Mouse (Mus musculus) hindbrain, embryonic 12.5 days (tissue): ENCODE results near the gene C2cd4b. TPM values are rescaled to one million over a fixed set of nuclear protein-coding genes. Genes with fewer than 3 reads are reported as not detected.

ENCODE experiments used
- ATAC-seq: fragments of 200-750 bp; cut with Nextera tagmentation; 2 replicates; pipeline ENCODE4 v1.8.0; 2017; ENCODE audit warnings: moderate TSS enrichment; ENCODE audit not compliant: low FRiP score
- H3K27ac ChIP-seq: fragments of 300-500 bp; sonication (generic); 2 replicates; pipeline ENCODE4 v1.5.1; 2016; ENCODE audit warnings: mild to moderate bottlenecking
- H3K27me3 ChIP-seq: fragments of 300-500 bp; sonication (generic); 2 replicates; pipeline ENCODE4 v1.6.1; 2016; ENCODE audit warnings: mild to moderate bottlenecking
- H3K36me3 ChIP-seq: fragments of 300-500 bp; sonication (generic); 2 replicates; pipeline ENCODE4 v1.6.1; 2016; ENCODE audit warnings: mild to moderate bottlenecking
- H3K4me1 ChIP-seq: fragments of 300-500 bp; sonication (generic); 2 replicates; pipeline ENCODE4 v1.6.1; 2016
- H3K4me2 ChIP-seq: fragments of 300-500 bp; sonication (generic); replicated peaks from 2 replicates; pipeline ENCODE4 v1.6.1; 2016; ENCODE audit warnings: mild to moderate bottlenecking
- H3K4me3 ChIP-seq: fragments of 300-500 bp; sonication (generic); 2 replicates; pipeline ENCODE4 v1.5.1; 2016; ENCODE audit warnings: mild to moderate bottlenecking
- H3K9ac ChIP-seq: fragments of 300-500 bp; sonication (generic); 2 replicates; pipeline ENCODE4 v1.6.1; 2016; ENCODE audit warnings: mild to moderate bottlenecking, moderate library complexity
- H3K9me3 ChIP-seq: fragments of 300-500 bp; sonication (generic); replicated peaks from 2 replicates; pipeline ENCODE4 v1.6.1; 2016; ENCODE audit warnings: mild to moderate bottlenecking
- WGBS: fragments of 180-500 bp; shearing (Covaris S2); methylation state at CpG from one replicate; pipeline ENCODE4 v1.1.7; 2016; 5-methylcytosine and 5-hydroxymethylcytosine counted together
- polyA plus RNA-seq: library from polyadenylated mRNA; unstranded; fragments of >200 nt; fragmentation: Nextera tagmentation; extraction: Ambion mirVana; gene quantifications from 2 replicates; pipeline ENCODE4 v1.2.1, GENCODE M21; 2016

Gene C2cd4b
- polyA plus RNA-seq, 1 experiment from 2014 or later, result 0.52 TPM

- no peak overlapping the region for H3K27ac ChIP-seq
- no peak overlapping the region for H3K9ac ChIP-seq
- H3K9me3 ChIP-seq, result no peaks in the 10 kb centered on the region
- whole genome bisulfite sequencing, result 83% methylated on average over 3 of the region's 3 CpGs
- H3K4me1 ChIP-seq, result 0 out of 2 replicates have a peak, but pooled peaks cover 2% of the 10 kb centered on the region
- no peaks in the 10 kb centered on the region for H3K27me3 ChIP-seq
- no peaks in the 10 kb centered on the region for H3K36me3 ChIP-seq
- ATAC-seq, result no peak
- no peak overlapping the region for H3K4me2 ChIP-seq
- H3K4me3 ChIP-seq, result no peak overlapping the region
Observed at GRCm38 (mm10) chr9:67783464-67783863, 24.2 kb downstream of the C2cd4b start.

- no peak overlapping the region for H3K4me3 ChIP-seq
Observed at GRCm38 (mm10) chr9:67783925-67784324, 24.7 kb downstream of the C2cd4b start.

GRCm38 (mm10) chr9:67786311-67786710 lies 27.1 kb downstream of the C2cd4b start:
- H3K4me3 ChIP-seq, result no peak overlapping the region

More at GRCm38 (mm10) chr9:67783925-67784324, 24.7 kb downstream of the C2cd4b start:
- no peak overlapping the region for H3K4me2 ChIP-seq
- H3K27me3 ChIP-seq, result no peaks in the 10 kb centered on the region
- H3K27ac ChIP-seq, result no peak overlapping the region
- no peaks in the 10 kb centered on the region for H3K4me1 ChIP-seq
- ATAC-seq, result no peak
- no peaks in the 10 kb centered on the region for H3K36me3 ChIP-seq
- H3K9ac ChIP-seq, result no peak overlapping the region
- H3K9me3 ChIP-seq, result no peaks in the 10 kb centered on the region

GRCm38 (mm10) chr9:67787671-67788070 lies 28.4 kb downstream of the C2cd4b start:
- H3K36me3 ChIP-seq, result no peaks in the 10 kb centered on the region
- H3K9ac ChIP-seq, result no peak overlapping the region
- no peaks in the 10 kb centered on the region for H3K27me3 ChIP-seq
- no peak for ATAC-seq
- H3K27ac ChIP-seq, result no peak overlapping the region
- no peaks in the 10 kb centered on the region for H3K4me1 ChIP-seq
- H3K4me2 ChIP-seq, result no peak overlapping the region
- no peak overlapping the region for H3K4me3 ChIP-seq
- 69% methylated on average over 6 of the region's 6 CpGs for WGBS
- H3K9me3 ChIP-seq, result no peaks in the 10 kb centered on the region

More at GRCm38 (mm10) chr9:67786311-67786710, 27.1 kb downstream of the C2cd4b start:
- H3K36me3 ChIP-seq, result no peaks in the 10 kb centered on the region
- 78% methylated on average over 7 of the region's 7 CpGs for WGBS
- no peak overlapping the region for H3K27ac ChIP-seq
- no peak for ATAC-seq
- H3K9ac ChIP-seq, result no peak overlapping the region
- no peaks in the 10 kb centered on the region for H3K27me3 ChIP-seq
- no peaks in the 10 kb centered on the region for H3K4me1 ChIP-seq
- no peak overlapping the region for H3K4me2 ChIP-seq
- H3K9me3 ChIP-seq, result no peaks in the 10 kb centered on the region

- 73% methylated on average over 5 of the region's 5 CpGs for WGBS
- H3K4me1 ChIP-seq, result peaks cover 22% of the 10 kb centered on the region
- no peaks in the 10 kb centered on the region for H3K9me3 ChIP-seq
- no peak overlapping the region for H3K4me3 ChIP-seq
- ATAC-seq, result no peak
- H3K4me2 ChIP-seq, result no peak overlapping the region
- no peak overlapping the region for H3K9ac ChIP-seq
- H3K27ac ChIP-seq, result no peak overlapping the region
- no peaks in the 10 kb centered on the region for H3K27me3 ChIP-seq
- H3K36me3 ChIP-seq, result no peaks in the 10 kb centered on the region
Observed at GRCm38 (mm10) chr9:67792405-67792804, 33.2 kb downstream of the C2cd4b start.

- H3K36me3 ChIP-seq, result no peaks in the 10 kb centered on the region
- no peaks in the 10 kb centered on the region for H3K9me3 ChIP-seq
- H3K4me3 ChIP-seq, result no peak overlapping the region
- H3K9ac ChIP-seq, result no peak overlapping the region
- H3K27ac ChIP-seq, result no peak overlapping the region
- H3K4me1 ChIP-seq, result peaks cover 22% of the 10 kb centered on the region
- H3K27me3 ChIP-seq, result no peaks in the 10 kb centered on the region
- H3K4me2 ChIP-seq, result no peak overlapping the region
- no peak for ATAC-seq
- WGBS, result 89% methylated on average over 6 of the region's 6 CpGs
Observed at GRCm38 (mm10) chr9:67793501-67793900, 34.3 kb downstream of the C2cd4b start.

- 0 out of 2 replicates have a peak overlapping the region, but pooled peaks have one; percentile 83 for H3K27ac ChIP-seq
- no peaks in the 10 kb centered on the region for H3K27me3 ChIP-seq
- 0 out of 2 replicates have a peak, but pooled peaks have one; percentile 38 for ATAC-seq
- H3K9ac ChIP-seq, result no peak overlapping the region
- H3K4me3 ChIP-seq, result no peak overlapping the region
- H3K9me3 ChIP-seq, result no peaks in the 10 kb centered on the region
- peaks cover 22% of the 10 kb centered on the region for H3K4me1 ChIP-seq
- no peak overlapping the region for H3K4me2 ChIP-seq
- H3K36me3 ChIP-seq, result no peaks in the 10 kb centered on the region
- WGBS, result 83% methylated on average over 1 of the region's 1 CpGs
Observed at GRCm38 (mm10) chr9:67794216-67794615, 35.0 kb downstream of the C2cd4b start.

- Histone ChIP-seq H3K27me3 (no peaks in the 10 kb centered on the region), H3K27ac (peak overlapping the region; percentile 83), H3K36me3 (no peaks in the 10 kb centered on the region), H3K9ac (no peak overlapping the region), H3K4me2 (no peak overlapping the region), H3K4me1 (peaks cover 22% of the 10 kb centered on the region), H3K4me3 (no peak overlapping the region), H3K9me3 (no peaks in the 10 kb centered on the region)
- no peak for ATAC-seq
- 89% methylated on average over 4 of the region's 4 CpGs for WGBS
Observed at GRCm38 (mm10) chr9:67794668-67795067, 35.4 kb downstream of the C2cd4b start.

GRCm38 (mm10) chr9:67795205-67795675 lies 36.0 kb downstream of the C2cd4b start:
- Histone ChIP-seq H3K9me3 (no peaks in the 10 kb centered on the region), H3K4me2 (peak overlapping the region; percentile 37), H3K27ac (peak overlapping the region; percentile 83), H3K9ac (no peak overlapping the region), H3K27me3 (no peaks in the 10 kb centered on the region), H3K4me3 (no peak overlapping the region), H3K36me3 (no peaks in the 10 kb centered on the region), H3K4me1 (peaks cover 22% of the 10 kb centered on the region)
- 41% methylated on average over 14 of the region's 14 CpGs for WGBS
- peak; percentile 84 for ATAC-seq

- no peak overlapping the region for H3K4me2 ChIP-seq
- 68% methylated on average over 14 of the region's 14 CpGs for WGBS
Observed at GRCm38 (mm10) chr9:67799078-67799819, 40.0 kb downstream of the C2cd4b start.

GRCm38 (mm10) chr9:67802241-67802640 lies 43.0 kb downstream of the C2cd4b start:
- Histone ChIP-seq H3K27ac (no peak overlapping the region), H3K9me3 (no peaks in the 10 kb centered on the region), H3K4me2 (no peak overlapping the region), H3K27me3 (no peaks in the 10 kb centered on the region), H3K9ac (no peak overlapping the region), H3K36me3 (no peaks in the 10 kb centered on the region), H3K4me1 (0 out of 2 replicates have a peak, but pooled peaks cover 4% of the 10 kb centered on the region), H3K4me3 (no peak overlapping the region)
- no peak for ATAC-seq
- 34% methylated on average over 6 of the region's 6 CpGs for WGBS

More at GRCm38 (mm10) chr9:67799078-67799819, 40.0 kb downstream of the C2cd4b start:
- Histone ChIP-seq H3K36me3 (no peaks in the 10 kb centered on the region), H3K27me3 (no peaks in the 10 kb centered on the region), H3K9ac (no peak overlapping the region), H3K27ac (no peak overlapping the region), H3K4me1 (peaks cover 20% of the 10 kb centered on the region), H3K4me3 (no peak overlapping the region), H3K9me3 (no peaks in the 10 kb centered on the region)
- no peak for ATAC-seq

- no peaks in the 10 kb centered on the region for H3K36me3 ChIP-seq
- no peak overlapping the region for H3K9ac ChIP-seq
- ATAC-seq, result no peak
- H3K27ac ChIP-seq, result no peak overlapping the region
- WGBS, result 68% methylated on average over 5 of the region's 5 CpGs
- no peaks in the 10 kb centered on the region for H3K27me3 ChIP-seq
- no peaks in the 10 kb centered on the region for H3K9me3 ChIP-seq
- H3K4me1 ChIP-seq, result 0 out of 2 replicates have a peak, but pooled peaks cover 4% of the 10 kb centered on the region
- no peak overlapping the region for H3K4me3 ChIP-seq
- no peak overlapping the region for H3K4me2 ChIP-seq
Observed at GRCm38 (mm10) chr9:67807000-67807399, 47.8 kb downstream of the C2cd4b start.

- Histone ChIP-seq H3K36me3 (no peaks in the 10 kb centered on the region), H3K27ac (no peak overlapping the region), H3K4me2 (no peak overlapping the region), H3K9me3 (no peaks in the 10 kb centered on the region), H3K9ac (no peak overlapping the region), H3K4me3 (no peak overlapping the region), H3K4me1 (peaks cover 7% of the 10 kb centered on the region; the same call in 1 of the 2 replicates), H3K27me3 (no peaks in the 10 kb centered on the region)
- ATAC-seq, result no peak
- 63% methylated on average over 6 of the region's 6 CpGs for WGBS
Observed at GRCm38 (mm10) chr9:67810527-67810926, 51.3 kb downstream of the C2cd4b start.
